Mouse (Mus musculus) hindbrain, embryonic 15.5 days (tissue): Measurements from ENCODE around the gene Aqp12. TPM values are rescaled to one million over a fixed set of nuclear protein-coding genes. Genes with fewer than 3 reads are reported as not detected.

ENCODE experiments used
- ATAC-seq: fragments of 200-750 bp; cut with Nextera tagmentation; 2 replicates; pipeline ENCODE4 v1.8.0; 2017; ENCODE audit warnings: low read depth, moderate number of reproducible peaks, moderate TSS enrichment; ENCODE audit not compliant: low FRiP score
- H3K27ac ChIP-seq: fragments of 300-500 bp; sonication (generic); replicated peaks from 2 replicates; pipeline ENCODE4 v1.5.1; 2015; ENCODE audit warnings: mild to moderate bottlenecking, inconsistent platforms
- H3K27me3 ChIP-seq: fragments of 300-500 bp; sonication (generic); 2 replicates; pipeline ENCODE4 v1.6.1; 2015; ENCODE audit warnings: control low read depth, inconsistent platforms
- H3K36me3 ChIP-seq: fragments of 300-500 bp; sonication (generic); 2 replicates; pipeline ENCODE4 v1.6.1; 2015; ENCODE audit warnings: control low read depth, inconsistent platforms
- H3K4me1 ChIP-seq: fragments of 300-500 bp; sonication (generic); replicated peaks from 2 replicates; pipeline ENCODE4 v1.6.1; 2015; ENCODE audit warnings: control low read depth, inconsistent platforms
- H3K4me2 ChIP-seq: fragments of 300-500 bp; sonication (generic); 2 replicates; pipeline ENCODE4 v1.6.1; 2015; ENCODE audit warnings: moderate library complexity, mild to moderate bottlenecking, inconsistent platforms
- H3K4me3 ChIP-seq: fragments of 300-500 bp; sonication (generic); 2 replicates; pipeline ENCODE4 v1.5.1; 2015; ENCODE audit warnings: mild to moderate bottlenecking, inconsistent platforms
- H3K9ac ChIP-seq: fragments of 300-500 bp; sonication (generic); 2 replicates; pipeline ENCODE4 v1.6.1; 2015; ENCODE audit warnings: inconsistent platforms
- H3K9me3 ChIP-seq: fragments of 300-500 bp; sonication (generic); 2 replicates; pipeline ENCODE4 v1.6.1; 2016; ENCODE audit warnings: control low read depth, inconsistent platforms
- WGBS: fragments of 180-500 bp; shearing (Covaris S2); methylation state at CpG from one replicate; pipeline ENCODE4 v1.1.7; 2015; 5-methylcytosine and 5-hydroxymethylcytosine counted together
- polyA plus RNA-seq: library from polyadenylated mRNA; unstranded; fragments of >200 nt; fragmentation: Nextera tagmentation; extraction: Ambion mirVana; gene quantifications from 2 replicates; pipeline ENCODE4 v1.2.1, GENCODE M21; 2015

The Aqp12 gene
- polyA plus RNA-seq, 1 experiment from 2014 or later = not detected

GRCm38 (mm10) chr1:92984999-92985398 is 21.1 kb upstream of the Aqp12 start:
- Histone ChIP-seq H3K9me3 (no peaks in the 10 kb centered on the region), H3K9ac (no peak overlapping the region), H3K4me3 (no peak overlapping the region), H3K4me2 (no peak overlapping the region), H3K36me3 (no peaks in the 10 kb centered on the region), H3K4me1 (no peaks in the 10 kb centered on the region), H3K27me3 (no peaks in the 10 kb centered on the region), H3K27ac (no peak overlapping the region)
- no peak for ATAC-seq
- WGBS = 90% methylated on average over 5 of the region's 5 CpGs

- H3K4me3 ChIP-seq = no peak overlapping the region
- H3K27ac ChIP-seq = no peak overlapping the region
- no peaks in the 10 kb centered on the region for H3K4me1 ChIP-seq
- no peak overlapping the region for H3K9ac ChIP-seq
- H3K9me3 ChIP-seq = no peaks in the 10 kb centered on the region
- no peaks in the 10 kb centered on the region for H3K36me3 ChIP-seq
- no peak for ATAC-seq
- H3K4me2 ChIP-seq = no peak overlapping the region
- H3K27me3 ChIP-seq = no peaks in the 10 kb centered on the region
- 83% methylated on average over 4 of the region's 4 CpGs for WGBS
These were observed 17.2 kb upstream of the Aqp12 start for GRCm38 (mm10) chr1:92988894-92989293.

- 74% methylated on average over 4 of the region's 4 CpGs for WGBS
- no peaks in the 10 kb centered on the region for H3K9me3 ChIP-seq
- no peaks in the 10 kb centered on the region for H3K36me3 ChIP-seq
- H3K4me3 ChIP-seq = no peak overlapping the region
- H3K4me1 ChIP-seq = no peaks in the 10 kb centered on the region
- H3K4me2 ChIP-seq = no peak overlapping the region
- no peak for ATAC-seq
- H3K9ac ChIP-seq = no peak overlapping the region
- no peak overlapping the region for H3K27ac ChIP-seq
- H3K27me3 ChIP-seq = no peaks in the 10 kb centered on the region
These were observed 16.2 kb upstream of the Aqp12 start for GRCm38 (mm10) chr1:92989891-92990290.

DNA sequence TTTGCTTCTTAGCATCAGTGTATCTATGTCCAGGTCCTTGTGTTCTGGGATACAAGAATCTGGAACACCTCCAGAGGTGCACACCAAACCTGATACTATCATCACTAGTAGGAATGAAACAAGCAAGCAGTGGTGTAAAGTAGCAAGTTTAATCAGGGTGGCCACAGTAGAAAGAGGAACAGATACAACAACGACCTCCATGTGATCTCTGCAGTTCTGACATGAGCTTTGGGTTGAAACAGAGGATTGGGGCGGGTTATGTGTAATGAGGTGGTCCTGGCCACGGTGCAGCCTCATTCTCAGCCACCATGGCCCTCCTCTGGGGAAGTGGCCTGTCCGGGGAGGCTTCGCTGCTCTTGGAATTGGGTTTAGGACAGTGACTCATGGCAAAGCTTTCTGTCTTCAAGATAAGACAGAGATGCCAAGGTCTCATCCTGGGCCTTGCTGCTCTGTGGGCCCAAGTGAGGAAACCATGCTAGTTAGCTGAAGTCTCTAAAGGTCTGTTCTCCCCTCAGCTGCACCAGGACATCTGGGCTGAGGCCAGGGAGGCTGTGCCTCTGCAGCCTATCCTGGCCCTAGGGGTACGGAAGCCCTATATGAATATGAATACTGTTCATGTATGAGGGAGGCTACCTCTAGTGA is 13.8 kb upstream of the Aqp12 start:
- no peak for ATAC-seq
- H3K9me3 ChIP-seq = no peaks in the 10 kb centered on the region
- H3K36me3 ChIP-seq = no peaks in the 10 kb centered on the region
- H3K27me3 ChIP-seq = no peaks in the 10 kb centered on the region
- 86% methylated on average over 6 of the region's 6 CpGs for WGBS
- no peaks in the 10 kb centered on the region for H3K4me1 ChIP-seq
- H3K27ac ChIP-seq = no peak overlapping the region
- H3K4me3 ChIP-seq = no peak overlapping the region
- H3K9ac ChIP-seq = no peak overlapping the region
- H3K4me2 ChIP-seq = no peak overlapping the region

DNA sequence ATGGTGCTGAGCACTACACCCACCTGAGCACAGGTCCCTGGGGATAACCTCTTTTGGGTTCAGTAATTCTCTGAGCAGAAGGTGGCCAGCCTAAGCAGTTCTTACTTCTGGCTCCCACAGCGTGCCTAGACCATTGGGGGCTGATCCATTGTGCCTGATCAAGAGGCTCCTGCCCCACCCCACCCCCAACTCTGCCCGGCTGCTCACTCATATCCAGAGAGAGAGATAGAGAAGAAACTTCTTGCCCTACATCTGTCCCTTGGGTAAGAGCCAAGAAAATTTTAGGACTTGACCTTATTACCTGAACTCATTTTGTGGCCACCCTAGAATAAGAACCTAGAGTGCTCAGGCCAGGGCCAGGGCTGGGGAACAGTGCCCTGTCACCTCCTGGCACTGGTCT is 13.3 kb upstream of the Aqp12 start:
- H3K27me3 ChIP-seq = no peaks in the 10 kb centered on the region
- WGBS = 65% methylated on average over 2 of the region's 2 CpGs
- H3K4me3 ChIP-seq = no peak overlapping the region
- no peak overlapping the region for H3K27ac ChIP-seq
- no peaks in the 10 kb centered on the region for H3K9me3 ChIP-seq
- no peak for ATAC-seq
- H3K4me2 ChIP-seq = no peak overlapping the region
- no peaks in the 10 kb centered on the region for H3K4me1 ChIP-seq
- H3K9ac ChIP-seq = no peak overlapping the region
- no peaks in the 10 kb centered on the region for H3K36me3 ChIP-seq

DNA sequence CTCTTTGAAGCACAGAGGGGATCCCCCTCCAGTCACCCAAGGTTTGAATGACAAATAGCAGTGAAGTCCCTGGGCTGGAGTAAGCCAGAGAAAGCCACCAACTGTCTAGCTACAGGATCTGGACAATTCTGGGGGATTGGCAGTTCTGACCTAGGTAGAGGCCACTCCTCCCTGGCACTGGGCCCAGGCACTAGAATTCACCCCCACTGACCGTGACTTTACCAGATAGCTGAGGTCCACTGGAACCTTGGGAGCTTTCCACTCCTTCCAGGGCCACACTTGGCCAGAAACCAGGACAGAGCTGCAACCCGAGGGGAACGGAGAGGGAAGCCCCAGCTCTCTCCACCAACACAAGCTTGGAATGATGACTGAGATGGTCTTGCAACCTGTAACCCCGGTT is 3.1 kb downstream of the Aqp12 start:
- Histone ChIP-seq H3K4me3 (no peak overlapping the region), H3K9ac (no peak overlapping the region), H3K4me2 (no peak overlapping the region), H3K36me3 (no peaks in the 10 kb centered on the region), H3K27ac (no peak overlapping the region), H3K4me1 (no peaks in the 10 kb centered on the region), H3K27me3 (no peaks in the 10 kb centered on the region), H3K9me3 (no peaks in the 10 kb centered on the region)
- no peak for ATAC-seq
- WGBS = 68% methylated on average over 4 of the region's 4 CpGs

DNA sequence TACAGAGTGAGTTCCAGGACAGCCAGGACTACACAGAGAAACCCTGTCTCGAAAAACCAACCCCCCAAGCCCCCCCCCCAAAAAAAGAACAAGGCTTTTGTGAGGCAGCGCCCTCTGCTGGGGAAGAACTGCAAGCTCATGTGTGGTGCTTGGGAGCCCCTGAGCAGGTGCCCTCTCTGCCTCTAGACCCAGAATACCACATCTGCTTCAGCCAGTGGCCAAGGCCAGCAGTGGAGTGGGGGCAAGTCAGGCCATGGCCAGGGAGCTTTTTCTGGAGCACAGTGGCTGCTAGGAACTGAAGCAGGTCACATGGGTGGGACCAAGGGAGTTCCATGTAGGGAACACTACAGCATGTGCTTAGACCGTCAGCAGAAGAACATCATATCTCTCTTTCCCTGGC is 4.6 kb downstream of the Aqp12 start:
- no peak for ATAC-seq
- no peak overlapping the region for H3K27ac ChIP-seq
- no peaks in the 10 kb centered on the region for H3K4me1 ChIP-seq
- WGBS = 28% methylated on average over 3 of the region's 3 CpGs
- no peaks in the 10 kb centered on the region for H3K27me3 ChIP-seq
- no peak overlapping the region for H3K4me2 ChIP-seq
- no peaks in the 10 kb centered on the region for H3K9me3 ChIP-seq
- H3K36me3 ChIP-seq = no peaks in the 10 kb centered on the region
- no peak overlapping the region for H3K9ac ChIP-seq
- no peak overlapping the region for H3K4me3 ChIP-seq

DNA sequence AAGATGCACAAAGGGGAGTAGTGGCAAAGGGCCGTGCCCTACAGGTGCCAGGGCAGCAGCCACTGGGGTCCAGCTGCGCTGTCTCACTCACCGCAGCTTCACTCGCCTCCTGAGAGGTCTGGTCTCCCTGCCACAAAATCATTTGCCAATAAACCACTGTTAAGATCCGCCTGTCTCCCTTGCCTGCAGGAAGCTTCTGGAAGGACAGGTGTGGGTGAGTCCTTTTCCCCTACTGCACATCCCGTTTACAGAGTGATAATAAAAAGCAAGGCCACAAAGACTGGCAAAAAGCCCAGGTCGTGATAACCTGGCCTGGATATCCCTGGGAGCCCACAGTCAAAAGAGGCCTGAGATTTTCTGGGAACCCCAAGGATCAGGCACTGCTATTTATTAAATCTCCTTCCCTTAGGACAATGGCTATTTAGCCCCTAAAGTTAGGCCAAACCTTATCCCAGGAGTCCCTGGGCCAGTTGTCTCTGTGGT is 6.0 kb downstream of the Aqp12 start:
- H3K9me3 ChIP-seq = no peaks in the 10 kb centered on the region
- ATAC-seq = no peak
- WGBS = 81% methylated on average over 7 of the region's 7 CpGs

GRCm38 (mm10) chr1:93013367-93013766 is 7.2 kb downstream of the Aqp12 start:
- ATAC-seq = no peak
- no peaks in the 10 kb centered on the region for H3K9me3 ChIP-seq
- H3K4me1 ChIP-seq = no peaks in the 10 kb centered on the region
- H3K9ac ChIP-seq = no peak overlapping the region
- 80% methylated on average over 4 of the region's 4 CpGs for WGBS
- H3K27me3 ChIP-seq = no peaks in the 10 kb centered on the region
- H3K4me2 ChIP-seq = no peak overlapping the region
- peaks cover 22% of the 10 kb centered on the region for H3K36me3 ChIP-seq
- H3K27ac ChIP-seq = no peak overlapping the region
- H3K4me3 ChIP-seq = no peak overlapping the region

More for the DNA sequence above, 6.0 kb downstream of the Aqp12 start:
- Histone ChIP-seq H3K4me1 (no peaks in the 10 kb centered on the region), H3K4me3 (no peak overlapping the region), H3K27ac (no peak overlapping the region), H3K36me3 (peaks cover 10% of the 10 kb centered on the region; the same call in 1 of the 2 replicates), H3K4me2 (no peak overlapping the region), H3K9ac (no peak overlapping the region), H3K27me3 (no peaks in the 10 kb centered on the region)

- H3K9ac ChIP-seq = no peak overlapping the region
- peak; percentile 24; the same call in 1 of the 2 replicates for ATAC-seq
- H3K27ac ChIP-seq = no peak overlapping the region
- H3K36me3 ChIP-seq = peaks cover 33% of the 10 kb centered on the region
- no peaks in the 10 kb centered on the region for H3K27me3 ChIP-seq
- no peak overlapping the region for H3K4me3 ChIP-seq
- no peak overlapping the region for H3K4me2 ChIP-seq
- H3K9me3 ChIP-seq = no peaks in the 10 kb centered on the region
- no peaks in the 10 kb centered on the region for H3K4me1 ChIP-seq
These were observed 8.3 kb downstream of the Aqp12 start for GRCm38 (mm10) chr1:93014460-93014859.

GRCm38 (mm10) chr1:93015136-93015535 is 9.0 kb downstream of the Aqp12 start:
- Histone ChIP-seq H3K9ac (no peak overlapping the region), H3K4me2 (no peak overlapping the region), H3K4me3 (no peak overlapping the region), H3K27ac (no peak overlapping the region), H3K27me3 (no peaks in the 10 kb centered on the region), H3K9me3 (no peaks in the 10 kb centered on the region), H3K36me3 (peaks cover 40% of the 10 kb centered on the region), H3K4me1 (no peaks in the 10 kb centered on the region)
- ATAC-seq = no peak
- 75% methylated on average over 2 of the region's 2 CpGs for WGBS

DNA sequence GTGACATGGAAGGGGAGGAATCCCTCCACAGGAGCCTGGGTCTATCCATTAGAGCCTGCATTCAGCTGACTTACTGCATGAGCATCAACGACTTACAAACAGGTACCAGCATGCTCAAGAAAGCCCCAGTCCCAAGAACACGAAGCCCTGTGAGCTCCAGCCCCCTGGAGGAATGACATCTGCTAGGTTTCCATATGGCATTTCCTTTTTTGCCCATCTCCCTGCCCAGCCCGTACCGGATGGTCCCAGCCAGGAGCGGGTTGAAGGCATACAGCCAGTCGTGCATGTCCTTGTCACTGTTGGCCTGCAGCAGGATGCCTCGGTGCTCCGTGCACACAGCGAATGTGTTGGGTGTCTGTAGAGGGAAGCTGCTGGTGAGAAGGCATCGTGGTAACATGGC is 12.6 kb downstream of the Aqp12 start:
- Histone ChIP-seq H3K36me3 (peaks cover 72% of the 10 kb centered on the region), H3K4me1 (no peaks in the 10 kb centered on the region), H3K27ac (no peak overlapping the region), H3K4me3 (no peak overlapping the region), H3K9ac (no peak overlapping the region), H3K9me3 (no peaks in the 10 kb centered on the region), H3K4me2 (no peak overlapping the region), H3K27me3 (no peaks in the 10 kb centered on the region)
- no peak for ATAC-seq
- 88% methylated on average over 10 of the region's 10 CpGs for WGBS

DNA sequence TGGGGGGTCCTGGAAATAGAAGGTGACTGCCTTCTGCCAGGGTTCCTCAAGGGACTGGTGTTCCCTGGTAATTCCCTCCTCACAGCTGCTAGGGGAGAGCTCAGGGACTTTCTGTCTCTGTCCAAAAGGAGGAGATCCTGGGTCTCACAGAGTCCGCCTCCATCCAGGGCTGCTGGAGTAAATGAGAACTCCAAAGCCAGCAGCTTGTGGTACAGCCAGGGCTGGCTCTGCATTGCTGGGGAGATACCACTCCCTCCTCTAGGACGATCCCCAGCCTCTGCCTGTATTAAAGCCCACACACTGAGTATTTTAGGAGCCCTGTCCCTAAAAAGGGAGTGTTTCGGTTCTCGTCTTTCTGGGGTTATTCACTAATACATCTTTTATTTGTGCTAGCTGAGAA is 14.5 kb downstream of the Aqp12 start:
- no peak overlapping the region for H3K9ac ChIP-seq
- peaks cover 91% of the 10 kb centered on the region for H3K36me3 ChIP-seq
- H3K27ac ChIP-seq = no peak overlapping the region
- H3K4me2 ChIP-seq = no peak overlapping the region
- no peaks in the 10 kb centered on the region for H3K9me3 ChIP-seq
- 93% methylated on average over 4 of the region's 4 CpGs for WGBS
- no peaks in the 10 kb centered on the region for H3K27me3 ChIP-seq
- no peak overlapping the region for H3K4me3 ChIP-seq
- no peak for ATAC-seq
- H3K4me1 ChIP-seq = no peaks in the 10 kb centered on the region
